Mouse (Mus musculus) central nervous system, embryonic 18 days (tissue): ENCODE measurements around the gene Inpp4a. TPM values are rescaled to one million over a fixed set of nuclear protein-coding genes. Genes with fewer than 3 reads are reported as not detected.

Experiments
- polyA plus RNA-seq: library from polyadenylated mRNA; depleted of rRNA; stranded (reverse); fragments of >200 nt; gene quantifications from 2 replicates; pipeline ENCODE4 v1.2.3, GENCODE M21; 2012; rRNA removed

Inpp4a gene
- 49.7 and 52.6 TPM in 2 replicates for polyA plus RNA-seq

GRCm38 (mm10) chr1:37299540-37300491 lies at the start of gene Inpp4a:
TSS of gene Inpp4a (plus strand) at chr1:37299865.

GRCm38 (mm10) chr1:37429366-37430296 lies 130.0 kb downstream of the Inpp4a start, which contains the start of the genes Coa5 and Unc50:
TSS of gene Coa5 (minus strand) at chr1:37430103.
TSS of gene Unc50 (plus strand) at chr1:37430139.

Other genes starting within 250 kb of the Inpp4a start
- 0.21 and 0.29 TPM in 2 replicates for gene Cnga3, start 85.4 kb upstream of the Inpp4a start, polyA plus RNA-seq
- gene Coa5, start 130.2 kb downstream of the Inpp4a start, polyA plus RNA-seq, result 46.7 and 47.1 TPM in 2 replicates
- gene Unc50, start 130.3 kb downstream of the Inpp4a start, polyA plus RNA-seq, result 93.4 and 107 TPM in 2 replicates
- 13.2 and 13.6 TPM in 2 replicates for gene Mgat4a, start 241.2 kb downstream of the Inpp4a start, polyA plus RNA-seq